Mouse (Mus musculus) spleen, postnatal 36 days (tissue): Measurements from ENCODE around the gene Cenps.
"Not testable (repeated sequence)": the region's sequence is repeated elsewhere in the genome, so short reads cannot be mapped to it uniquely, and the experiment has no call there.

Experiments used
- DNase-seq, 2 experiments: peaks; one replicate each; pipeline ENCODE4 v3.0.0; 2022; ENCODE audit warnings: low spot score in 2 of 2, mixed read lengths in 1 of 2

The Cenps gene

DNA sequence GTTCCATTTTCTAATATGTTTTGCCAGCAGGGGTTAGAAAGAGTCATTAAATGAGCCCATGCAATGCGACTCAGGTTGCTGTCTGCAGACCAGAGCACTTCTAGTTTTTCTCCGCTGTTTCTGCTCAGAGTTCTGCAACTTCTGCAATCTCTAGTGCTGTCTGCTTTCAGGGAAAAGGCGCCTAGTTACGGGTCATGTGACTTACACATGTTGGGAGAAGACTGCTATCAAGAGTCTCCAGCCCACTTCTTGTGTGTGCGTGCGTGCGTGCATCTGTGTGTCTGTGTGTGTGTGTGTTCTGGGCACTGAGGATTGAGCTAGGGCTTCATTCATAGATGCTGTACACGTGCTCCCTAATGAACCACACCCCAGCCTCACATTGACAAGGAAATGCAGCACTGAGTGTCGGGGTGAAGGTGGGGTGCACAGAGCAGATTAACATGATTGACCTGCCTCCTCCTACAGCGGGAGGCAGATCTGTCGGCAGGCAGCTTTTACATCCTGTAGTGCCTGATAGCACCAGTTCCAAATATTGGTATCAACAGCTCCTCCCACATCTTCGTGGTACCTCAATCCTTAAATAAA lies 17.4 kb downstream of the Cenps start:
- DNase-seq, result not testable (repeated sequence)

DNA sequence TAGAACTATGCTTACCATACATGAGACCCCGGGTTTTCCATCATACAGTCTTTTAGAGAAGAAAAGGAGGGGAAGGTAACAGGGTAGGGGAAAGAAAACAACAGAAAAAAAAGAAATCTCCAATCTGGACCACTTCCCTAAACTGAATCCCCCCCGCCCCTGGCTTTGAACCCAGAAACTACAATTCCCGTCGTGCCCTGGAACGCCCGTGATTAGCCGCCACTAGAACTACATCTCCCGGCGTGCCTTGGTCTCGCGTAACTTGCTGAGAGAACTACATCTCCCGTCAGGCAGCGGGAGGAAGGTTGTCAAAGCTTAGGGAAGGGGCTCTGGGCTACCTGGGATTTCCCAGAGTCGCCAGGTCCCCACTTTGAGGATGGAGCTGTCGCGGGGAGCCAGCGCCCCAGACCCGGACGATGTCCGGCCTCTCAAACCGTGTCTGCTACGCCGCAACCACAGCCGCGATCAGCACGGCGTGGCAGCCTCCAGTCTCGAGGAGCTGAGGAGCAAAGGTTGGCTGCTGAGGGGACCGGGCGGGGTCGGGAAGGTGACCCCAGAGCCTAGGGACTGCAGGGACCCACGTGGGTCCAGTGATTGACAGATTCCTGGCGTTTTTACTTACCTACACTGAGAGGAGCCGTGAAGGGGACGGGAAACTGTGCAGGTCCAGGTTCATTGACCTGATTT lies 33.4 kb downstream of the Cenps start, which contains the start of gene Dffa:
Gene Dffa (plus strand): TSS at position 272 of the 687 bp plus-strand sequence.
- DNase-seq, result peak; percentile 91 to 93

DNA sequence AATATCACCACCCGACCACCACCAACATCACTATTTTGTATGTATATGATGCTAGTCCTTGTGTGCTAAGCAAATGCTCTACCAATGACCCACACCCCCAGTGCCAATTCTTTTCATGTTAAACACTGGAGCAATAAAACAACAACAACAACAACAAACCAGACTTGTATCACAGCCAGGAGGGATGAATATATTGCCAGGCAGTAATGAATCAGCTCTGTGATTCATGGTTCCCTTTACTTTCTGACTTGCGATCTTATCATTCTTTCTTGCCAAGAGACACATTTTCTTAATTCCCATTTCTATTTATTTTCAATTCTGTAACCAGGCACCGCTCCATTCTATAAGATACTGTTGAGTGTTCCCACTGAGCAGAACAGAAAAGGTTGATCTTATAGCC lies 36.0 kb downstream of the Cenps start:
- DNase-seq, result no peak

DNA sequence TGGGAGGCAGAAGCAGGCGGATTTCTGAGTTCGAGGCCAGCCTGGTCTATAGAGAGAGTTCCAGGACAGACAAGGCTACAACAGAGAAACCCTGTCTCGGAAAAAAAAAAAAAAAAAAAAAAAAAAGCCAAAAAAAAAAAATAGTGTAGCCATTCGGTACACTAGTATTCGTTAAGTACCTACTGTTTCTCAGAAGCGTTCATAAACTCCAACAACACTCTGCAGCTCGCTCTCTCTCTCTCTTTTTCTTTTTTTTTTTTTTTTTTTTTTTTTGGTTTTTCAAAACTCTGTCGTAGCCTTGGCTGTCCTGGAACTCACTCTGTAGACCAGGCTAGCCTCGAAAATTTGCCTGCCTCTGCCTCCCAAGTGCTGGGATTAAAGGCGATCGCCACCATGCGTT lies 37.0 kb downstream of the Cenps start:
- not testable (repeated sequence) for DNase-seq

DNA sequence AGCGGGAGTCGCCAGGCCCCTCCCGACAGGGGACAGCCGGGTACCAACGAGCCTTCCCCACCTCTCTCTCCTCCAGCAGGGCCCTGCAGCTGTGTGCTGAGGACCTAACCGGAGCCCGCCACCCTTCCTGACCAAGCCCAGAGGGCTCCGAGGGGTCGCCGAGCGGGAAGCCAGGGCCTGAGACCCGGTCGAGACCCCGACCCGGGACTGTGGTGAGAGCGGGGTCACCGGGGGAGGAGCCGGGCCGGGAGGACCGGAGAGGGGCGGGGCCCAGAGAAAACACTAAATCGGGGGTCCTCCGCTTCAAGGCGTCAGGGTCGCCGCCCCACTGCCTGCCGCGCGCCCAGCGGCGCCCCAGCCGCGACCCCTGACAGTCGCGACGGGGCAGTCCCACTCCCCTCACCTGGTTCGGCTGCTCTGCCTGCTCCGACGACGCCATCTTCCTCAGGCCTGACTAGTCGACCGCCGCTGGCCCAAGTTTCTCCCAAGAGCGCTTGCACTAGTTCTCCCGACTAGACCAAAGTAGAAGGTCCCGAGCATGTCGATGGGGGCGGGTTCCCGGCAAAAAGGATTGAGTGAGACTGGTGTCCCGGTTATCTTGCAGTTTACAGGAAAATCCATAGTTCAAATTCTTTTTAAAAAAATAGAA lies 37.9 kb downstream of the Cenps start, which contains the start of gene Pex14:
Gene Pex14 (minus strand): TSS at position 508 of the 649 bp plus-strand sequence.
- DNase-seq, result peak; percentile 87 to 89

DNA sequence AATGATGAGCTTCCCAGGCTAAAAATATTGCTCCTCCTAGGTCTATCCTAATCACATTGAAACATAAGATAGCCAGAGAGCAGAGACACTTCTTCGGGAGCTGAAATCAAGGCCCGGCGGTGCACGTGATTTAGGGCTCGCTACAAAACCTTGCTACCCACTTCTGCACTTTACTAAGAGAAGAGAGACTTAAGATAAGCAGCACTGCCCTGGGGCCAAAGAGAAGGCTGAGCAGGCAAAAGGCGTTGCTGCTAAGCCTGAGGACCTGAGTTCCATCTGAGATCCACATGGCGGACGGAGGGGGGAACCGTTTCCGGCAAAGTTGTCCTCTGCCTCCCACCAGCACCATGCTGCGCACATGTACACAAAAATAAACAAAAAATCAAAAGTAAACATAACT lies 38.9 kb downstream of the Cenps start:
- DNase-seq, result no peak

DNA sequence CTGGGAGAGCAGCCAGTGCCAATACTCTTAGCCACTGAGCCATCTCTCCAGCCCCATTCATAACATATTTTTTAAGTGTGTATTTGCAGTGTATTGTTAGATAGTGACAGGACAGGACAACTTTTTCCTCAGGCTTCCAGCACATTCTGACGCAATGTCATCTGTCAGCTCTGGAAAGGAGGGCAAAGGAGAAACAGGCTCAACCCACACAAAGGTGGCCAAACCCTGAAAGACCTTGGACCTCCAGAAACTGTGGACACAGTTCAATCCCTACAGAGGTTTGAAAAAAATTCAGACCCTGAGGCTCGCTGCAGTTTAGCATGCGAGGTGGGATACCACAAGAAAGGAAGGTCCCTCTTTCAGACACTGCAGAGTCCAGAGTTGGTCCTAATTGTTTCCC lies 39.5 kb downstream of the Cenps start:
- DNase-seq, result no peak

DNA sequence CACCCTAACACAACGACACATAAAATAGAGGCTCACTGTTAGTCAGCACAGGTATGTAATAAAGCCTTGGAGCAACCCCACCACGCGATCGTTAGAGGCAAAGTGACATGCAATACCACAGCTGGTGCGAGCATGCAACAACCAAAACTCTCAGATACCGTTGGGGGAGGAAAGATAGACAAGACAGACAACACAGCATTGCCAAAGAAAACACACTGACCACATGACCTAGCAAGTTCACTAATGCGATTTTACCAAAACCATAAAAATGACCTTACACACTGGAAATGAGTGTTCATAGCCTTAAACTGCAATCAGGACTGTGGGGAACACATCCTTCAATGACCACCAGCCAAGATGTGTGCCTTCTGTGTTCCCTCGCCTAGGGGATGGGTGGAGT lies 46.1 kb downstream of the Cenps start:
- DNase-seq, result no peak

DNA sequence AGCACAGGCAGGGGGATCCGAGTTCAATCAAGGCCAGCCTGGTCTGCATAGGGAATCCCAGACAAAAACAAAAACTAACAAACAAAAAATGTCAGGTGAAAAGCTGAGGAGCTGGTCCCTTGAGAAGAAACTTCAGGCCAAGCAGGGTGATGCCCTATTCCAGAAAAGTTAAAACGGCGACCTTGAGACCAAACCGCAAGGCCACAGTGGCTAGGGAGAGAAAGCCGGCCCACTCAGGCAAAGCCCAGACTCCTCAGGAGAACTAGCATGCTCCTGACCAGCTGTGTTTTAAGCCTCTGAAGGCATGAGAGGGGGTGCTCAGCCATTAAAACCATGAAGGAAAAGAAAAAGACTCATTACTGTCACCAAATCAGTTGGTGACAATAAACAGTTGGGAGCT lies 52.0 kb downstream of the Cenps start:
- no peak for DNase-seq

DNA sequence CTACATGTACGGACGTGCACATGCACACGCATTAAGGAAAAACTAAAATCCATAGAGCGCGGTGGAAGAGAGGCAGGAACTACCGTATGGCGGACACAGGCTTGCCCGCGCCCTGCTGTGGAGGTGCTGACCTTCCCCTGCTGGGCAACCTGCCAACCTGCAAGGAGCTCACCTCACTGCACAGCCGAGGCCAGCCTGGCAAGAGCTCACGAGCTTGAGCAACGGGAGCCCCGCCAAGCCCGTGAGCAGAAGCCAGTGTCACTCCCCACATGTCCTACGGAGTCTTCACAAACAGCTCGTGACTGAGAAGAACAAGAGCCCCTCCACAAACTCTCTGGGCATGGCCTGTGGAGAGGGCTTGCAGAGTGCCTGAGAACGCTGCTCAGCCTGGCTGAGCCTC lies 55.9 kb downstream of the Cenps start:
- DNase-seq, result no peak

DNA sequence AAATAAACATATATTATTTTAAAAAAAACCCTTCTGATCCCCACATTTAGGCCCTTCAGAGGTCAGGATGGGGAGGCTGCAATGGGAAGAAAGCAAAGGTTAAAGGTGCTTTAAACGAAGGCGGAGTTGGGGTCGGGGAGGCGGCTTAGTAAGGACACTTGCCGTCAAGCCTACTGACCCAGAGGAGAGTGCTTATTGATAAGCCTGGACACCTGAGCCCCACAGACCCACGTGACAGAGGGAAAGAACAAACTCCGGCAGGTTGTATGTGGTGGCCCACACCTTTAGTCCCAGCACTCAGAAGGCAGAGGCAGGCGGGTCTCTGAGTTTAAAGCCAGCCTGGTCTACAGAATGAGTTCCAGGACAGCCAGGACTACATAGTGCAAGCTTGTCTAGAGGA lies 57.3 kb downstream of the Cenps start:
- no peak for DNase-seq

DNA sequence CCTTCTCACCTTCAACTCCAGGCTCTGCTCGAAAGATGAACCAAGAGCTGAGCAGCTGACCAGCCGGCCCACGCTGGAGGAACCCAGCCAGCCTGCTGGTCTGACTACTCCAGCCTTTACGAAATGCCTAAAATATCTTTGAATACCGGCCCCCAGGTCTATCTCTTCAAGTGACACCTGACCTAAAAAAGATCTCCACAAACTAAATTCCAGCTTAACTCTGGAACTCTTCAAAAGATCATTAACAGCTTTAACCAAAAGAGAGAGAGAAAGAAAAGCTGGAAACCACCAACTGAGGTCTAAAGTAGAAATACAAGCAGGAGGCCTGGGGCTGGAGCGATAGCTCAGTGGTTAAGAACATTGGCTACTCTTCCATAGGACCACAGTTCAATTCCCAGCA lies 57.8 kb downstream of the Cenps start:
- no peak for DNase-seq

DNA sequence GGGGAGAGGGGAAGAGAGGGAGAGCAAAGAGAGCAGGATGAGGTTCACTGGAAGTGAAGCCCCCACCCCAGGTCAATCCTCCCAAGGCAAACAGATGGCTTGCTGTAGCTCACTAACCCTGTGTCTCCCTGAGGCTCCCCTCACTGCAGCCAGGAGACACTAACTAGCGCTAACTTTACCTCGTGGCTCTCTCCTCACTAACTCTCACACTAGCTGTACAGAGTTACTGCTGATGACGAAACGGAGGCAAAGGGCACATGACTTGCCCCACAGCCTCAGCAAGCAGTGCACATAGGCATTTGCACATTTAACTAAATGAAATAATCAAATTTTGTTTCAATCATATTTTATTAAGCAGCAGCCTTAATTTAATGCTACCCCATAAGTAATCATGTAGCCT lies 59.2 kb downstream of the Cenps start:
- DNase-seq, result no peak
